Mouse (Mus musculus) forebrain, embryonic 15.5 days (tissue): ENCODE measurements around the gene Tpk1. TPM values are rescaled to one million over a fixed set of nuclear protein-coding genes. Genes with fewer than 3 reads are reported as not detected.
"Not testable (repeated sequence)": the region's sequence is repeated elsewhere in the genome, so short reads cannot be mapped to it uniquely, and the experiment has no call there.

Experiments
- ATAC-seq: fragments of 200-750 bp; cut with Nextera tagmentation; replicated peaks from 2 replicates; pipeline ENCODE4 v1.8.0; 2017; ENCODE audit warnings: mild to moderate bottlenecking, moderate TSS enrichment, moderate library complexity
- H3K27ac ChIP-seq: fragments of 300-500 bp; sonication (generic); replicated peaks from 2 replicates; pipeline ENCODE4 v1.5.1; 2015; ENCODE audit warnings: mild to moderate bottlenecking, inconsistent platforms
- H3K27me3 ChIP-seq: fragments of 300-500 bp; sonication (generic); 2 replicates; pipeline ENCODE4 v1.6.1; 2015; ENCODE audit warnings: inconsistent platforms
- H3K36me3 ChIP-seq: fragments of 300-500 bp; sonication (generic); 2 replicates; pipeline ENCODE4 v1.6.1; 2015; ENCODE audit warnings: mild to moderate bottlenecking, inconsistent platforms
- H3K4me1 ChIP-seq: fragments of 300-500 bp; sonication (generic); 2 replicates; pipeline ENCODE4 v1.6.1; 2015; ENCODE audit warnings: inconsistent platforms
- H3K4me2 ChIP-seq: fragments of 300-500 bp; sonication (generic); replicated peaks from 2 replicates; pipeline ENCODE4 v1.6.1; 2015; ENCODE audit warnings: mild to moderate bottlenecking, inconsistent platforms
- H3K4me3 ChIP-seq: fragments of 300-500 bp; sonication (generic); 2 replicates; pipeline ENCODE4 v1.5.1; 2015; ENCODE audit warnings: mild to moderate bottlenecking, inconsistent platforms
- H3K9ac ChIP-seq: fragments of 300-500 bp; sonication (generic); replicated peaks from 2 replicates; pipeline ENCODE4 v1.6.1; 2015; ENCODE audit warnings: mild to moderate bottlenecking, inconsistent platforms
- H3K9me3 ChIP-seq: fragments of 300-500 bp; sonication (generic); 2 replicates; pipeline ENCODE4 v1.6.1; 2016; ENCODE audit warnings: inconsistent platforms
- WGBS: fragments of 180-500 bp; shearing (Covaris S2); methylation state at CpG from one replicate; pipeline ENCODE4 v1.1.7; 2015; ENCODE audit warnings: mixed read lengths; 5-methylcytosine and 5-hydroxymethylcytosine counted together
- polyA plus RNA-seq: library from polyadenylated mRNA; unstranded; fragments of >200 nt; fragmentation: Nextera tagmentation; extraction: Ambion mirVana; gene quantifications from 2 replicates; pipeline ENCODE4 v1.2.1, GENCODE M21; 2015

The Tpk1 gene
- polyA plus RNA-seq, 1 experiment from 2014 or later, result 5.5 TPM

- H3K27ac ChIP-seq, H3K9ac ChIP-seq, H3K4me3 ChIP-seq, H3K4me2 ChIP-seq, ATAC-seq, H3K4me1 ChIP-seq, H3K36me3 ChIP-seq, H3K27me3 ChIP-seq, H3K9me3 ChIP-seq: not testable (repeated sequence)
- 79% methylated on average over 2 of the region's 2 CpGs for WGBS
Measured at GRCm38 (mm10) chr6:43506686-43507385, 159.2 kb downstream of the Tpk1 start.

- ATAC-seq, result no peak
- Histone ChIP-seq H3K4me3 (no peak overlapping the region), H3K9ac (no peak overlapping the region), H3K4me1 (no peaks in the 10 kb centered on the region), H3K4me2 (no peak overlapping the region), H3K9me3 (no peaks in the 10 kb centered on the region), H3K36me3 (no peaks in the 10 kb centered on the region), H3K27ac (no peak overlapping the region), H3K27me3 (no peaks in the 10 kb centered on the region)
- 88% methylated on average over 5 of the region's 5 CpGs for WGBS
Measured at GRCm38 (mm10) chr6:43504609-43505230, 161.4 kb downstream of the Tpk1 start.

GRCm38 (mm10) chr6:43492367-43492766, 173.7 kb downstream of the Tpk1 start:
- Histone ChIP-seq H3K4me3 (no peak overlapping the region), H3K9ac (no peak overlapping the region), H3K27me3 (no peaks in the 10 kb centered on the region), H3K4me2 (no peak overlapping the region), H3K4me1 (no peaks in the 10 kb centered on the region), H3K36me3 (no peaks in the 10 kb centered on the region), H3K27ac (no peak overlapping the region), H3K9me3 (no peaks in the 10 kb centered on the region)
- no peak for ATAC-seq

GRCm38 (mm10) chr6:43486691-43487090, 179.4 kb downstream of the Tpk1 start:
- no peak overlapping the region for H3K27ac ChIP-seq
- no peak overlapping the region for H3K4me2 ChIP-seq
- WGBS, result 89% methylated on average over 2 of the region's 2 CpGs
- H3K4me1 ChIP-seq, result no peaks in the 10 kb centered on the region
- H3K9me3 ChIP-seq, result no peaks in the 10 kb centered on the region
- no peaks in the 10 kb centered on the region for H3K36me3 ChIP-seq
- H3K4me3 ChIP-seq, result no peak overlapping the region
- ATAC-seq, result no peak
- H3K9ac ChIP-seq, result no peak overlapping the region
- H3K27me3 ChIP-seq, result no peaks in the 10 kb centered on the region

- H3K9me3 ChIP-seq, result no peaks in the 10 kb centered on the region
- H3K27ac ChIP-seq, result no peak overlapping the region
- 87% methylated on average over 3 of the region's 3 CpGs for WGBS
- no peaks in the 10 kb centered on the region for H3K4me1 ChIP-seq
- H3K4me2 ChIP-seq, result no peak overlapping the region
- H3K36me3 ChIP-seq, result no peaks in the 10 kb centered on the region
- H3K9ac ChIP-seq, result no peak overlapping the region
- H3K27me3 ChIP-seq, result no peaks in the 10 kb centered on the region
- H3K4me3 ChIP-seq, result no peak overlapping the region
- ATAC-seq, result no peak
Measured at GRCm38 (mm10) chr6:43480687-43481086, 185.4 kb downstream of the Tpk1 start.

GRCm38 (mm10) chr6:43478810-43479209, 187.3 kb downstream of the Tpk1 start:
- H3K9me3 ChIP-seq, result no peaks in the 10 kb centered on the region
- H3K9ac ChIP-seq, result no peak overlapping the region
- H3K4me3 ChIP-seq, result no peak overlapping the region
- H3K27ac ChIP-seq, result no peak overlapping the region
- no peaks in the 10 kb centered on the region for H3K27me3 ChIP-seq
- H3K4me1 ChIP-seq, result no peaks in the 10 kb centered on the region
- 53% methylated on average over 7 of the region's 7 CpGs for WGBS
- no peaks in the 10 kb centered on the region for H3K36me3 ChIP-seq
- H3K4me2 ChIP-seq, result no peak overlapping the region
- no peak for ATAC-seq

- H3K27me3 ChIP-seq, result no peaks in the 10 kb centered on the region
- no peaks in the 10 kb centered on the region for H3K4me1 ChIP-seq
- 93% methylated on average over 3 of the region's 3 CpGs for WGBS
- no peak overlapping the region for H3K27ac ChIP-seq
- no peak overlapping the region for H3K4me3 ChIP-seq
- no peaks in the 10 kb centered on the region for H3K36me3 ChIP-seq
- H3K4me2 ChIP-seq, result no peak overlapping the region
- no peak for ATAC-seq
- no peaks in the 10 kb centered on the region for H3K9me3 ChIP-seq
- H3K9ac ChIP-seq, result no peak overlapping the region
Measured at GRCm38 (mm10) chr6:43476406-43476805, 189.7 kb downstream of the Tpk1 start.

GRCm38 (mm10) chr6:43475921-43476320, 190.2 kb downstream of the Tpk1 start:
- no peak for ATAC-seq
- H3K9ac ChIP-seq, result no peak overlapping the region
- no peaks in the 10 kb centered on the region for H3K4me1 ChIP-seq
- H3K27me3 ChIP-seq, result no peaks in the 10 kb centered on the region
- no peak overlapping the region for H3K4me2 ChIP-seq
- H3K36me3 ChIP-seq, result no peaks in the 10 kb centered on the region
- no peaks in the 10 kb centered on the region for H3K9me3 ChIP-seq
- no peak overlapping the region for H3K4me3 ChIP-seq
- no peak overlapping the region for H3K27ac ChIP-seq

GRCm38 (mm10) chr6:43471556-43471955, 194.5 kb downstream of the Tpk1 start:
- no peak overlapping the region for H3K4me2 ChIP-seq
- H3K4me3 ChIP-seq, result no peak overlapping the region
- no peaks in the 10 kb centered on the region for H3K27me3 ChIP-seq
- H3K9ac ChIP-seq, result no peak overlapping the region
- no peaks in the 10 kb centered on the region for H3K9me3 ChIP-seq
- H3K4me1 ChIP-seq, result no peaks in the 10 kb centered on the region
- H3K27ac ChIP-seq, result no peak overlapping the region
- no peak for ATAC-seq
- 95% methylated on average over 1 of the region's 1 CpGs for WGBS
- no peaks in the 10 kb centered on the region for H3K36me3 ChIP-seq

GRCm38 (mm10) chr6:43468821-43469594, 197.1 kb downstream of the Tpk1 start:
- no peaks in the 10 kb centered on the region for H3K4me1 ChIP-seq
- WGBS, result 29% methylated on average over 10 of the region's 10 CpGs
- ATAC-seq, result 0 out of 2 replicates have a peak, but pooled peaks have one; percentile 11

GRCm38 (mm10) chr6:43462849-43463369, 203.2 kb downstream of the Tpk1 start:
- Histone ChIP-seq H3K4me1 (peaks cover 15% of the 10 kb centered on the region), H3K4me3 (no peak overlapping the region), H3K4me2 (no peak overlapping the region), H3K27me3 (no peaks in the 10 kb centered on the region), H3K27ac (0 out of 2 replicates have a peak overlapping the region, but pooled peaks have one; percentile 43), H3K9ac (no peak overlapping the region), H3K36me3 (no peaks in the 10 kb centered on the region), H3K9me3 (no peaks in the 10 kb centered on the region)
- 55% methylated on average over 2 of the region's 2 CpGs for WGBS
- ATAC-seq, result peak; percentile 33

More at GRCm38 (mm10) chr6:43468821-43469594, 197.1 kb downstream of the Tpk1 start:
- Histone ChIP-seq H3K9me3 (no peaks in the 10 kb centered on the region), H3K4me2 (no peak overlapping the region), H3K36me3 (no peaks in the 10 kb centered on the region), H3K27me3 (no peaks in the 10 kb centered on the region), H3K27ac (no peak overlapping the region), H3K4me3 (no peak overlapping the region), H3K9ac (no peak overlapping the region)

GRCm38 (mm10) chr6:43462189-43462848, 203.8 kb downstream of the Tpk1 start:
- Histone ChIP-seq H3K4me1 (peaks cover 18% of the 10 kb centered on the region), H3K4me2 (no peak overlapping the region), H3K4me3 (no peak overlapping the region), H3K27ac (no peak overlapping the region), H3K9ac (no peak overlapping the region), H3K27me3 (no peaks in the 10 kb centered on the region), H3K9me3 (no peaks in the 10 kb centered on the region), H3K36me3 (no peaks in the 10 kb centered on the region)
- 41% methylated on average over 2 of the region's 2 CpGs for WGBS
- ATAC-seq, result peak; percentile 92
